Mouse (Mus musculus) forebrain, postnatal 0 days (tissue): ENCODE data around the gene Tmem33. TPM values are rescaled to one million over a fixed set of nuclear protein-coding genes. Genes with fewer than 3 reads are reported as not detected.
A peak's percentile ranks its signal among the peaks of the same experiment; 100 is the strongest.

Source experiments
- ATAC-seq: fragments of 200-750 bp; cut with Nextera tagmentation; 2 replicates; pipeline ENCODE4 v1.8.0; 2017; ENCODE audit warnings: mild to moderate bottlenecking, moderate library complexity
- DNase-seq: peaks from one replicate; pipeline ENCODE4 v3.0.0-alpha.2; 2015
- H3K27ac ChIP-seq: fragments of 300-500 bp; sonication (generic); 2 replicates; pipeline ENCODE4 v1.5.1; 2014; ENCODE audit warnings: low read depth, mild to moderate bottlenecking, antibody characterized with exemption, low read length, moderate library complexity, mixed read lengths
- H3K27me3 ChIP-seq: fragments of 300-500 bp; sonication (generic); 2 replicates; pipeline ENCODE4 v1.6.1; 2014; ENCODE audit warnings: mild to moderate bottlenecking, low read length, mixed read lengths; ENCODE audit not compliant: insufficient read depth
- H3K36me3 ChIP-seq: fragments of 300-500 bp; sonication (generic); 2 replicates; pipeline ENCODE4 v1.6.1; 2014; ENCODE audit warnings: mild to moderate bottlenecking, moderate library complexity; ENCODE audit not compliant: insufficient read depth
- H3K4me1 ChIP-seq: fragments of 300-500 bp; sonication (generic); 2 replicates; pipeline ENCODE4 v1.6.1; 2014; ENCODE audit warnings: antibody characterized with exemption; ENCODE audit not compliant: insufficient read depth
- H3K4me2 ChIP-seq: fragments of 300-500 bp; sonication (generic); 2 replicates; pipeline ENCODE4 v1.6.1; 2014; ENCODE audit warnings: low read depth, mild to moderate bottlenecking, moderate library complexity
- H3K4me3 ChIP-seq: fragments of 300-500 bp; sonication (generic); 2 replicates; pipeline ENCODE4 v1.5.1; 2014; ENCODE audit warnings: low read depth, low read length, mixed read lengths
- H3K9ac ChIP-seq: fragments of 300-500 bp; sonication (generic); 2 replicates; pipeline ENCODE4 v1.6.1; 2014; ENCODE audit warnings: mild to moderate bottlenecking
- H3K9me3 ChIP-seq: fragments of 300-500 bp; sonication (generic); 2 replicates; pipeline ENCODE4 v1.6.1; 2016; ENCODE audit warnings: low read length
- CTCF ChIP-seq: sonication (generic); IDR thresholded peaks from 2 replicates; pipeline ENCODE4 v1.5.1; 2016; ENCODE audit warnings: antibody characterized with exemption, control low read depth, low read depth
- WGBS: fragments of 180-500 bp; shearing (Covaris S2); extraction: QIAGEN DNeasy Blood & Tissue Kit; methylation state at CpG from one replicate; pipeline ENCODE4 v1.1.7; 2014; 5-methylcytosine and 5-hydroxymethylcytosine counted together
- polyA plus RNA-seq: library from polyadenylated mRNA; unstranded; fragments of >200 nt; fragmentation: Nextera tagmentation; extraction: Ambion mirVana; gene quantifications from 2 replicates; pipeline ENCODE4 v1.2.1, GENCODE M21; 2015
- total RNA-seq: library from RNA; depleted of rRNA; stranded (reverse); fragments of >200 nt; gene quantifications from 2 replicates; pipeline ENCODE4 v1.2.3, GENCODE M21; 2014

Tmem33 gene
- total and polyA plus RNA-seq, 2 experiments from 2014 or later, result 52.5 to 73.1 TPM

- Histone ChIP-seq H3K27ac (no peak overlapping the region), H3K4me1 (no peaks in the 10 kb centered on the region), H3K36me3 (no peaks in the 10 kb centered on the region), H3K4me2 (no peak overlapping the region), H3K27me3 (peaks cover 51% of the 10 kb centered on the region), H3K9me3 (no peaks in the 10 kb centered on the region), H3K4me3 (no peak overlapping the region), H3K9ac (no peak overlapping the region)
- no peak for TF ChIP-seq CTCF
- no peak for DNase-seq
- WGBS, result 52% methylated on average over 4 of the region's 4 CpGs
- no peak for ATAC-seq
Measured at GRCm38 (mm10) chr5:67234682-67235081, 25.7 kb upstream of the Tmem33 start.

GRCm38 (mm10) chr5:67235462-67235861 is 24.9 kb upstream of the Tmem33 start:
- Histone ChIP-seq H3K4me3 (no peak overlapping the region), H3K9me3 (no peaks in the 10 kb centered on the region), H3K4me2 (no peak overlapping the region), H3K9ac (no peak overlapping the region), H3K27ac (no peak overlapping the region), H3K27me3 (peaks cover 45% of the 10 kb centered on the region), H3K4me1 (no peaks in the 10 kb centered on the region), H3K36me3 (no peaks in the 10 kb centered on the region)
- no peak for DNase-seq
- WGBS, result 68% methylated on average over 3 of the region's 3 CpGs
- ATAC-seq, result no peak
- TF ChIP-seq CTCF, result no peak

- ATAC-seq (no peak), DNase-seq (no peak)
- Histone ChIP-seq H3K9me3 (no peaks in the 10 kb centered on the region), H3K4me2 (no peak overlapping the region), H3K27me3 (peaks cover 34% of the 10 kb centered on the region), H3K27ac (no peak overlapping the region), H3K9ac (no peak overlapping the region), H3K36me3 (no peaks in the 10 kb centered on the region), H3K4me3 (no peak overlapping the region), H3K4me1 (no peaks in the 10 kb centered on the region)
- TF ChIP-seq CTCF, result no peak
- WGBS, result 98% methylated on average over 3 of the region's 3 CpGs
Measured at GRCm38 (mm10) chr5:67236601-67237000, 23.8 kb upstream of the Tmem33 start.

GRCm38 (mm10) chr5:67238303-67238702 is 22.1 kb upstream of the Tmem33 start:
- peak; percentile 70 for DNase-seq
- 8% methylated on average over 1 of the region's 1 CpGs for WGBS
- Histone ChIP-seq H3K9me3 (no peaks in the 10 kb centered on the region), H3K4me3 (no peak overlapping the region), H3K27ac (no peak overlapping the region), H3K27me3 (peaks cover 18% of the 10 kb centered on the region), H3K9ac (no peak overlapping the region), H3K4me1 (no peaks in the 10 kb centered on the region), H3K4me2 (no peak overlapping the region), H3K36me3 (no peaks in the 10 kb centered on the region)
- no peak for ATAC-seq
- peak; percentile 59 for TF ChIP-seq CTCF

GRCm38 (mm10) chr5:67241713-67242112 is 18.7 kb upstream of the Tmem33 start:
- Histone ChIP-seq H3K4me3 (no peak overlapping the region), H3K9me3 (no peaks in the 10 kb centered on the region), H3K4me1 (no peaks in the 10 kb centered on the region), H3K27me3 (no peaks in the 10 kb centered on the region), H3K27ac (no peak overlapping the region), H3K9ac (no peak overlapping the region), H3K36me3 (no peaks in the 10 kb centered on the region), H3K4me2 (no peak overlapping the region)
- ATAC-seq (no peak), DNase-seq (no peak)
- TF ChIP-seq CTCF, result no peak
- WGBS, result 51% methylated on average over 6 of the region's 6 CpGs

GRCm38 (mm10) chr5:67243231-67243630 is 17.1 kb upstream of the Tmem33 start:
- WGBS, result 93% methylated on average over 5 of the region's 5 CpGs
- no peak for DNase-seq
- H3K4me2 ChIP-seq, result no peak overlapping the region
- no peak overlapping the region for H3K9ac ChIP-seq
- H3K4me3 ChIP-seq, result no peak overlapping the region
- no peaks in the 10 kb centered on the region for H3K9me3 ChIP-seq
- H3K27ac ChIP-seq, result no peak overlapping the region
- no peak for TF ChIP-seq CTCF
- ATAC-seq, result no peak
- H3K27me3 ChIP-seq, result no peaks in the 10 kb centered on the region
- H3K4me1 ChIP-seq, result no peaks in the 10 kb centered on the region
- H3K36me3 ChIP-seq, result no peaks in the 10 kb centered on the region

- Histone ChIP-seq H3K36me3 (no peaks in the 10 kb centered on the region), H3K27me3 (no peaks in the 10 kb centered on the region; the same call in 1 of the 2 replicates), H3K4me1 (no peaks in the 10 kb centered on the region), H3K4me2 (no peak overlapping the region), H3K9ac (no peak overlapping the region), H3K4me3 (no peak overlapping the region), H3K9me3 (no peaks in the 10 kb centered on the region), H3K27ac (no peak overlapping the region)
- TF ChIP-seq CTCF, result no peak
- no peak for DNase-seq
- no peak for ATAC-seq
- WGBS, result 89% methylated on average over 4 of the region's 4 CpGs
Measured at GRCm38 (mm10) chr5:67252261-67252660, 8.1 kb upstream of the Tmem33 start.

- Histone ChIP-seq H3K4me2 (no peak overlapping the region), H3K27ac (no peak overlapping the region), H3K9ac (no peak overlapping the region), H3K36me3 (no peaks in the 10 kb centered on the region), H3K4me1 (no peaks in the 10 kb centered on the region), H3K27me3 (no peaks in the 10 kb centered on the region; the same call in 1 of the 2 replicates), H3K9me3 (no peaks in the 10 kb centered on the region), H3K4me3 (no peak overlapping the region)
- no peak for ATAC-seq
- no peak for TF ChIP-seq CTCF
- WGBS, result 70% methylated on average over 8 of the region's 8 CpGs
- DNase-seq, result no peak
Measured at GRCm38 (mm10) chr5:67255664-67256063, 4.7 kb upstream of the Tmem33 start.
